Mouse (Mus musculus) kidney, embryonic 15.5 days (tissue): ENCODE results near the gene Kif5a. TPM values are rescaled to one million over a fixed set of nuclear protein-coding genes. Genes with fewer than 3 reads are reported as not detected.

ENCODE experiments used
- ATAC-seq: fragments of 200-750 bp; cut with Nextera tagmentation; replicated peaks from 2 replicates; pipeline ENCODE4 v1.8.0; 2017; ENCODE audit warnings: moderate TSS enrichment; ENCODE audit not compliant: low FRiP score
- H3K27ac ChIP-seq: fragments of 300-500 bp; sonication (generic); 2 replicates; pipeline ENCODE4 v1.5.1; 2015; ENCODE audit warnings: mild to moderate bottlenecking, inconsistent platforms
- H3K27me3 ChIP-seq: fragments of 300-500 bp; sonication (generic); 2 replicates; pipeline ENCODE4 v1.6.1; 2015; ENCODE audit warnings: inconsistent platforms
- H3K36me3 ChIP-seq: fragments of 300-500 bp; sonication (generic); 2 replicates; pipeline ENCODE4 v1.6.1; 2015; ENCODE audit warnings: inconsistent platforms
- H3K4me1 ChIP-seq: fragments of 300-500 bp; sonication (generic); 2 replicates; pipeline ENCODE4 v1.6.1; 2015; ENCODE audit warnings: inconsistent platforms
- H3K4me2 ChIP-seq: fragments of 300-500 bp; sonication (generic); 2 replicates; pipeline ENCODE4 v1.6.1; 2015; ENCODE audit warnings: moderate library complexity, mild to moderate bottlenecking, inconsistent platforms
- H3K4me3 ChIP-seq: fragments of 300-500 bp; sonication (generic); replicated peaks from 2 replicates; pipeline ENCODE4 v1.5.1; 2015; ENCODE audit warnings: mild to moderate bottlenecking, inconsistent platforms
- H3K9ac ChIP-seq: fragments of 300-500 bp; sonication (generic); 2 replicates; pipeline ENCODE4 v1.6.1; 2015; ENCODE audit warnings: mild to moderate bottlenecking, inconsistent platforms
- H3K9me3 ChIP-seq: fragments of 300-500 bp; sonication (generic); replicated peaks from 2 replicates; pipeline ENCODE4 v1.6.1; 2016; ENCODE audit warnings: inconsistent platforms
- WGBS: fragments of 180-500 bp; shearing (Covaris S2); methylation state at CpG from one replicate; pipeline ENCODE4 v1.1.7; 2015; ENCODE audit warnings: mixed read lengths; 5-methylcytosine and 5-hydroxymethylcytosine counted together
- polyA plus RNA-seq: library from polyadenylated mRNA; unstranded; fragments of >200 nt; fragmentation: Nextera tagmentation; extraction: Ambion mirVana; gene quantifications from 2 replicates; pipeline ENCODE4 v1.2.1, GENCODE M21; 2015

Gene Kif5a
- polyA plus RNA-seq, 1 experiment from 2014 or later = 1.9 TPM

- no peak for ATAC-seq
- Histone ChIP-seq H3K9me3 (no peaks in the 10 kb centered on the region), H3K36me3 (peaks cover 34% of the 10 kb centered on the region), H3K4me3 (no peak overlapping the region), H3K27me3 (peaks cover 42% of the 10 kb centered on the region), H3K27ac (no peak overlapping the region), H3K4me1 (peaks cover 58% of the 10 kb centered on the region), H3K9ac (no peak overlapping the region), H3K4me2 (no peak overlapping the region)
- WGBS = 74% methylated on average over 9 of the region's 9 CpGs
These were observed 78.0 kb downstream of the Kif5a start for GRCm38 (mm10) chr10:127185101-127185500.

GRCm38 (mm10) chr10:127183759-127184158 is 79.4 kb downstream of the Kif5a start:
- H3K27ac ChIP-seq = no peak overlapping the region
- H3K27me3 ChIP-seq = peaks cover 55% of the 10 kb centered on the region
- H3K4me3 ChIP-seq = peak overlapping the region; percentile 13; the same call in 1 of the 2 replicates
- peak overlapping the region; percentile 6; the same call in 1 of the 2 replicates for H3K9ac ChIP-seq
- H3K4me1 ChIP-seq = peaks cover 58% of the 10 kb centered on the region
- no peaks in the 10 kb centered on the region for H3K9me3 ChIP-seq
- peak overlapping the region; percentile 46 for H3K4me2 ChIP-seq
- WGBS = 21% methylated on average over 20 of the region's 20 CpGs
- ATAC-seq = no peak
- H3K36me3 ChIP-seq = peaks cover 34% of the 10 kb centered on the region

GRCm38 (mm10) chr10:127182624-127183023 is 80.5 kb downstream of the Kif5a start:
- ATAC-seq = no peak
- Histone ChIP-seq H3K9ac (no peak overlapping the region), H3K27me3 (peaks cover 65% of the 10 kb centered on the region), H3K4me3 (no peak overlapping the region), H3K4me2 (no peak overlapping the region), H3K36me3 (peaks cover 34% of the 10 kb centered on the region), H3K27ac (no peak overlapping the region), H3K9me3 (no peaks in the 10 kb centered on the region), H3K4me1 (peaks cover 58% of the 10 kb centered on the region)
- WGBS = 90% methylated on average over 4 of the region's 4 CpGs

GRCm38 (mm10) chr10:127181566-127181965 is 81.6 kb downstream of the Kif5a start:
- Histone ChIP-seq H3K36me3 (peaks cover 30% of the 10 kb centered on the region), H3K27me3 (peaks cover 75% of the 10 kb centered on the region), H3K4me2 (no peak overlapping the region), H3K9me3 (no peaks in the 10 kb centered on the region), H3K27ac (no peak overlapping the region), H3K4me1 (peaks cover 63% of the 10 kb centered on the region), H3K9ac (no peak overlapping the region), H3K4me3 (no peak overlapping the region)
- 75% methylated on average over 6 of the region's 6 CpGs for WGBS
- no peak for ATAC-seq

- Histone ChIP-seq H3K4me1 (peaks cover 64% of the 10 kb centered on the region), H3K27me3 (peaks cover 82% of the 10 kb centered on the region)
- 28% methylated on average over 3 of the region's 3 CpGs for WGBS
These were observed 82.5 kb downstream of the Kif5a start for GRCm38 (mm10) chr10:127180695-127181047.

GRCm38 (mm10) chr10:127179871-127180694 is 83.1 kb downstream of the Kif5a start, which contains the start of gene Slc26a10:
Gene Slc26a10, minus strand, starts transcription at chr10:127180645.
- H3K27ac ChIP-seq = no peak within 1 kb of the TSS
- no peak within 1 kb of the TSS for H3K9ac ChIP-seq
- peaks cover 62% of the 10 kb centered on the region for H3K4me1 ChIP-seq
- no peak; the same call in 1 of the 2 replicates for ATAC-seq
- no peaks in the 10 kb centered on the region for H3K9me3 ChIP-seq
- peak within 1 kb of the TSS; percentile 26 for H3K4me3 ChIP-seq
- H3K36me3 ChIP-seq = peaks cover 17% of the 10 kb centered on the region
- peaks cover 79% of the 10 kb centered on the region for H3K27me3 ChIP-seq
- peak within 1 kb of the TSS; percentile 56 for H3K4me2 ChIP-seq
- 3% methylated on average over 34 of the region's 34 CpGs for WGBS

More at GRCm38 (mm10) chr10:127180695-127181047, 82.5 kb downstream of the Kif5a start:
- Histone ChIP-seq H3K4me3 (peak overlapping the region; percentile 26), H3K9ac (no peak overlapping the region), H3K36me3 (peaks cover 23% of the 10 kb centered on the region), H3K9me3 (no peaks in the 10 kb centered on the region), H3K4me2 (peak overlapping the region; percentile 56), H3K27ac (no peak overlapping the region)
- no peak for ATAC-seq

- WGBS = 3% methylated on average over 41 of the region's 41 CpGs
- Histone ChIP-seq H3K9me3 (no peaks in the 10 kb centered on the region), H3K27me3 (peaks cover 82% of the 10 kb centered on the region), H3K9ac (no peak overlapping the region), H3K36me3 (peaks cover 10% of the 10 kb centered on the region), H3K4me1 (peaks cover 46% of the 10 kb centered on the region), H3K4me3 (peak overlapping the region; percentile 38), H3K27ac (no peak overlapping the region), H3K4me2 (peak overlapping the region; percentile 75)
- ATAC-seq = no peak
These were observed 84.7 kb downstream of the Kif5a start for GRCm38 (mm10) chr10:127178286-127179027.

GRCm38 (mm10) chr10:127177719-127178118 is 85.4 kb downstream of the Kif5a start:
- peak overlapping the region; percentile 38 for H3K4me3 ChIP-seq
- peaks cover 42% of the 10 kb centered on the region for H3K4me1 ChIP-seq
- H3K27ac ChIP-seq = no peak overlapping the region
- peak; percentile 31 for ATAC-seq
- H3K36me3 ChIP-seq = peaks cover 4% of the 10 kb centered on the region; the same call in 1 of the 2 replicates
- 2% methylated on average over 23 of the region's 23 CpGs for WGBS
- no peak overlapping the region for H3K9ac ChIP-seq
- H3K4me2 ChIP-seq = peak overlapping the region; percentile 75
- H3K27me3 ChIP-seq = peaks cover 76% of the 10 kb centered on the region
- H3K9me3 ChIP-seq = no peaks in the 10 kb centered on the region

- peaks cover 42% of the 10 kb centered on the region for H3K4me1 ChIP-seq
- peak overlapping the region; percentile 38 for H3K4me3 ChIP-seq
- H3K36me3 ChIP-seq = no peaks in the 10 kb centered on the region; the same call in 1 of the 2 replicates
- no peaks in the 10 kb centered on the region for H3K9me3 ChIP-seq
- no peak overlapping the region for H3K9ac ChIP-seq
- ATAC-seq = 0 out of 2 replicates have a peak, but pooled peaks have one; percentile 2
- peak overlapping the region; percentile 75 for H3K4me2 ChIP-seq
- H3K27me3 ChIP-seq = peaks cover 74% of the 10 kb centered on the region
- no peak overlapping the region for H3K27ac ChIP-seq
- WGBS = 21% methylated on average over 9 of the region's 9 CpGs
These were observed 85.9 kb downstream of the Kif5a start for GRCm38 (mm10) chr10:127177235-127177634.

GRCm38 (mm10) chr10:127176756-127177155 is 86.4 kb downstream of the Kif5a start:
- Histone ChIP-seq H3K27ac (no peak overlapping the region), H3K9ac (no peak overlapping the region), H3K4me1 (peaks cover 42% of the 10 kb centered on the region), H3K4me2 (peak overlapping the region; percentile 75), H3K36me3 (no peaks in the 10 kb centered on the region), H3K27me3 (peaks cover 74% of the 10 kb centered on the region), H3K4me3 (peak overlapping the region; percentile 18; the same call in 1 of the 2 replicates), H3K9me3 (no peaks in the 10 kb centered on the region)
- WGBS = 7% methylated on average over 7 of the region's 7 CpGs
- no peak for ATAC-seq

GRCm38 (mm10) chr10:127176228-127176627 is 86.9 kb downstream of the Kif5a start:
- Histone ChIP-seq H3K27me3 (peaks cover 75% of the 10 kb centered on the region), H3K27ac (no peak overlapping the region)
- ATAC-seq = no peak

More at GRCm38 (mm10) chr10:127176228-127176627, 86.9 kb downstream of the Kif5a start:
- Histone ChIP-seq H3K9me3 (no peaks in the 10 kb centered on the region), H3K4me1 (peaks cover 42% of the 10 kb centered on the region), H3K9ac (no peak overlapping the region), H3K36me3 (no peaks in the 10 kb centered on the region), H3K4me3 (no peak overlapping the region), H3K4me2 (peak overlapping the region; percentile 75; the same call in 1 of the 2 replicates)
- 43% methylated on average over 3 of the region's 3 CpGs for WGBS
